Mouse (Mus musculus): ENCODE results near the gene Alg9.

- TF ChIP-seq CTCF (IDR thresholded peaks at IDR 0.05; ENCODE audit: low read depth) (peak; percentile 69), EP300 (optimal IDR thresholded peaks at IDR 0.05) (no peak)
These were observed 11.5 kb upstream of the Alg9 start for GRCm38 (mm10) chr9:50763331-50763730.
